Mouse (Mus musculus): ENCODE measurements at regions not wholly inside any gene's neighbourhood (a gene's known extent, or its start where the extent isn't known, plus 50 kb on each side); places are given as distances from the start of the nearest gene placed in this dataset.

DNA sequence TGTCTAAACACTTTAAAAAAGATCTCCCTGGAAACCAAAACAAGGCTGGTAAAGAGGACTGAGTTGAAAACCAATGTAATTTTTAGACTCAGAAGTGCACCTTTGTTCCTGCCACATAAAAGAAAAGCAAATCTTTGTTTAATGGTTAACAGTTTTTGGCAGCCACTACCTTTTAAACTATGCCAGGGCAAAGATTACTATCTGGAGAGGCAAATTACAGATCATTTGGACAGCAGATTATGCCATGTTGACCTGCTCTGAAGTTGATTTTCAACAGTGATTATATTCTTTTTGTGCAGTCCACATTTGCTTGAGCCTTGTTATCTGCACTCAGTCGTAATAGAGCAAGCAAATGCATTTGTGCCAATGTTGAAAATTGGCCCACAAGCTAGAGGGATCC is 76.4 kb upstream of the Mid1 start:
- H3K9me3 ChIP-seq = no peaks in the 10 kb centered on the region
- H3K4me1 ChIP-seq = no peaks in the 10 kb centered on the region
- no peaks in the 10 kb centered on the region for H3K36me3 ChIP-seq (replicated peaks)
- DNase-seq (ENCODE audit: low spot score) = no peak
- H3K27me3 ChIP-seq (replicated peaks; ENCODE audit: low read depth, poor library complexity, severe bottlenecking) = peaks cover 84% of the 10 kb centered on the region
- 75% methylated on average over 1 of the region's 1 CpGs for WGBS
- no peak overlapping the region for H3K27ac ChIP-seq (replicated peaks)
- H3K4me3 ChIP-seq = no peak overlapping the region

All from embryonic facial prominence, embryonic 10.5 days (tissue).